Mouse (Mus musculus) heart, postnatal 25 days (tissue): Measurements from ENCODE around the gene Xylt1. TPM values are rescaled to one million over a fixed set of nuclear protein-coding genes. Genes with fewer than 3 reads are reported as not detected.
A peak's percentile ranks its signal among the peaks of the same experiment; 100 is the strongest.

Source experiments
- DNase-seq: peaks from one replicate; pipeline ENCODE4 v3.0.0; 2022; ENCODE audit warnings: low spot score
- intact Hi-C: fragments of 180-260 bp; cut with DNase I; formaldehyde crosslinking; loops from one replicate; pipeline ENCODE4 v1.15.1; 2025
- total RNA-seq, 2 experiments: library from RNA; stranded (reverse); gene quantifications; 2 replicates each; pipeline ENCODE4 v1.2.3; 2021

Xylt1 gene
- total RNA-seq, 2 experiments from 2014 or later: 2.8 to 3.2 TPM

GRCm38 (mm10) chr7:117429483-117429882 lies 48.7 kb downstream of the Xylt1 start:
- no peak for DNase-seq
- intact Hi-C loops: no loop called here

GRCm38 (mm10) chr7:117429895-117430294 lies 49.1 kb downstream of the Xylt1 start:
- intact Hi-C loops: no loop called here
- no peak for DNase-seq

GRCm38 (mm10) chr7:117430361-117430935 lies 49.7 kb downstream of the Xylt1 start:
- intact Hi-C loops: no loop called here
- DNase-seq: no peak

- no peak for DNase-seq
- intact Hi-C loops: no loop called here
Measured at GRCm38 (mm10) chr7:117433641-117434040, 52.9 kb downstream of the Xylt1 start.

DNA sequence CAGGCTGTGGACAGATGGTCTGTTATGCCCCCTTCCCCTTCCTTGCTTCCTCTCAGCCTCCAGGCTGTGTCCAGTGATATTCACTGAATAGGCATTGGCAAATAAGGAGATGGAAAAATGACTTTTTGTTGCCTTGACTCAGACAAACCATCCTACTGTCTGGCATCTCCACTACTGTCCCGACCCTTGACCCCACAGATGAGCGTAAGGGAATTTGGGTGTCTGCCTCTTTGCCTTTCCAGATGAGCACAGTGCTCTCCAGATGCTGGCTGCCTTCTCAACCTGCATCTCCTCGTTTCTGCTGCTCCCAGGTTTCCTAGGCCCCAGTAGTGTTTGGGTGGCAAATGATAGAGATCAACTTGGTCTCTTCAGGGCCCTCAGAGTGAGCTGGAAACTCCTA lies 54.3 kb downstream of the Xylt1 start:
- no peak for DNase-seq

DNA sequence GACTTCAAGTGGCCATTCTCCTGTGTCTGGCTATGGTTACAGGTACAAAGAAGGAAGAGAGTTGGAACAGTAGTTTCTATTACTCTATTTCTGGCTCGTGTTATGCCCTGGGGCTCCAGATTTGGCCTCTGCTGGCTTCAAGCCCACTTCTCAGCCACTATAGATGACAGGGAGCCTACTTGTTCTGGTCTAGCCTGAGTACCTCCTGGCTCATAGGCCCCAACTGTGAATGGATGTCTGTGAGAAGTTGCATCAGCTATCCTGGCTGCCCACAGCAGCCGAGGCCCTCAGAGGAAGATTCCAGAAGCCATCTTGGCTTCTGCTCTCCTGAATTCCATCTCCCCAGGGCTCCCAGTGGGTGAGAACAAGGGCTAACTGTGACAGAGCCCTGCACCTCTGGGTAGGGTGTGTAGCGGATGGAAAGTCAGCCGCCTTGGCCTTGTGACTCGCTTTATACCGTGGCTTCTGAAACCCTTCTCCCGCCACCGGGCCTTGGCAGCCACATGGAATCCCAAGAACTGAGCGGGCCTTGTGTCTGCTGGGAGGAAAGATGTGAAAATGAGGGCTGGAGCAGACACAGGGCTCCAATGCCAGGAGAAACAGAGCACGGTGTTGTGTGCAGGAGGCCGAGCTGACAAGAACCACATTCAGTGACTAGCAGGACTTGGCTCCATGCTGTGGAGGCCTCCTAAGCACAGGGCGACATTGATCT lies 55.1 kb downstream of the Xylt1 start:
- intact Hi-C loops: no loop called here
- DNase-seq: no peak

More for the DNA sequence above, 54.3 kb downstream of the Xylt1 start:
- intact Hi-C loops: no loop called here

GRCm38 (mm10) chr7:117436892-117437291 lies 56.1 kb downstream of the Xylt1 start:
- DNase-seq: no peak
- intact Hi-C loops: no loop called here

- intact Hi-C loops: no loop called here
- DNase-seq: no peak
Measured at GRCm38 (mm10) chr7:117440994-117441393, 60.2 kb downstream of the Xylt1 start.

DNA sequence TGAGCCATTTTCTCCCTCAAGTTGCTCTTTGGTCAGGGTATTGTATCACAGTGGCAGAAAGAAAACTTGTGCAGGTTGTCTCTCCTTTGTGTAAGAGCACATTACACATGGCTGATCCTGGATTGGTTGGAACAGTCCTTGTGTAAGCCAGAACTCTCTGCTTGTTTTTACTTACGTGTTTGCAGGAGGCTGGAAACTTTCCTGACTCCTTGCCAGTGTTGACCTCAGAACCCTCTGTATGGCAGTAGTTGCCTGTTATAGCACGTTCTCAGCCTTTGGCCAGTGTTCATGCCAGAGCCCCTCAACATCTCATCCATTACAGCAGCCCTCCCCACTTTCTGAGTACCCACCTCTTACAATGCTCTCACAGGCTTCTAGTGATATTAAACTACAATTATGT lies 61.9 kb downstream of the Xylt1 start:
- intact Hi-C loops: no loop called here
- DNase-seq: no peak

GRCm38 (mm10) chr7:117443215-117443614 lies 62.4 kb downstream of the Xylt1 start:
- DNase-seq: no peak
- intact Hi-C loops: no loop called here

GRCm38 (mm10) chr7:117445471-117445870 lies 64.7 kb downstream of the Xylt1 start:
- intact Hi-C loops: no loop called here
- no peak for DNase-seq

- DNase-seq: no peak
- intact Hi-C loops: no loop called here
Measured at GRCm38 (mm10) chr7:117449605-117450004, 68.8 kb downstream of the Xylt1 start.

GRCm38 (mm10) chr7:117451212-117451611 lies 70.4 kb downstream of the Xylt1 start:
- intact Hi-C loops: no loop called here
- DNase-seq: no peak

- intact Hi-C loops: no loop called here
- no peak for DNase-seq
Measured at GRCm38 (mm10) chr7:117452269-117452668, 71.5 kb downstream of the Xylt1 start.

DNA sequence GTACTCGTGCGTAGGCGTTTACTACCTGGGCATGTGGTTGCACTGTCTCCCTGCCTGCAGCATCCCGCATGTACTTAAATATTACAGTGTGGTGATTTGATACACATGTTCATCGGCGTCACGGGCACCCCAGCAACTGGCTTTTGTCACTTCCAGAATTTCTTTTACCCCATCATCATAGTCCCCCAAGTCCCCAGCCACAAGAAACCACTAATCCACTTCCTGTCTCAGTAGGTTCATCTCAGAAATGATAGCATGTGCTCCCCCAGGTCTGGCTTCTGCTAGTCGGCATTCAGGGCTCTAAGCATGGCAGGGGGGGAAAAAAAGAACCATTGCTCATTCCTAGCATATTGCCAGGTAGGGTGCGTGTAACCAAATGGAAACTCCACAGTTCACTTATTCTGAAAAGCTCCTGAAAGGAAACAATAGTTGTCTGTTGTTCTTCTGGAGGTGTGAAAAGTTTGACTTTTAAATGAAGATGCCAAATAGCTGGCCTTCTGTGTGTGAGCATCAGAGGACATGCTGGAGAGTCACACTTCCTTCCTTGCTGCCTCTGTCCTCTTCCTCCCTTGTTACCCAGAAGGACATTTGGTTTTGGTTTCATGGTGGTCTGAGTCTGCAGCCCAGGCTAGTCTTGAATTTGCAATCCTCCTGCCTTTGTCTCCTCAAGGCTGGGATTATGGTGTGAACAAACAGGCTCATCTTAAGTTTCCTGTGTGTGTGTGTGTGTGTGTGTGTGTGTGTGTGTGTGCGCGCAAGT lies 74.2 kb downstream of the Xylt1 start:
- intact Hi-C loops: no loop called here
- DNase-seq: no peak

DNA sequence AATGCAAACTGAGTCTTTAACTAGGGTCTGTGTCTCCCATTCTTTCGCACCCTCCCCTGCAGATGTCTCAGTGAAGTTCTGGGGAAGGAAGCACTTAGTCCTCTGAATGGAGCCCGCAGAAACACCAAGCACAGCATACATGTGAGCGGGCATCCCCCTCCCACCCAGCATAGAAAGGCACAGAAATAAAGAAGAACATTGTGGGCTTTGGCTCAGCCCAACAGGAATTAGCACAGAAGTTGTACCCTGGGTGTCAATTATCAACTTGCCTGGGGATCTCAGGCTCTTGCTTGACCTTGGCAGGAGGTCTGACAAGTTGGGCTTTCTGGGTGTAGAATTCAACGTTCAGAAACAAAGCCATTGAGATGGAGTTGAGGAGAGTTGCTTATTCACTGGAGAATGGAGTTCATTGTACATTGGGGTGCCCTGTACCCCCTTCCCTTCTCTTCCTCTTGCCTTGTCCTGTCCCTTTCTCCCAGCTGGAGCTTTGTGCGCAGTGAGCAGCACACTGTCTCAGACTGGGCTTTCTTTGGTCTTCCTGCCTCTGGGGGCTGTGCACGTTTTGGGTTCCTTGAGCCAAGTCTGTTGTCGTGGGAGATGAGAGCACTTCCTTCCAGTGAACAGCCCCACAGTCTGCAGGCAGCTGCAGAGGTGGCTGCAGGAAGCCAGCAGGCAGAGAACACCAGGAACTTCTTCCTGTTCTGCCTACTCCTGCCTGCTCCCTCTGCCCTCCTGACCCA lies 81.6 kb downstream of the Xylt1 start:
- DNase-seq: peak; percentile 16
- intact Hi-C loops: loop anchor here (5.0 kb wide), 1 partner anchor 80 kb away; the partner anchor contains the start of gene Xylt1

DNA sequence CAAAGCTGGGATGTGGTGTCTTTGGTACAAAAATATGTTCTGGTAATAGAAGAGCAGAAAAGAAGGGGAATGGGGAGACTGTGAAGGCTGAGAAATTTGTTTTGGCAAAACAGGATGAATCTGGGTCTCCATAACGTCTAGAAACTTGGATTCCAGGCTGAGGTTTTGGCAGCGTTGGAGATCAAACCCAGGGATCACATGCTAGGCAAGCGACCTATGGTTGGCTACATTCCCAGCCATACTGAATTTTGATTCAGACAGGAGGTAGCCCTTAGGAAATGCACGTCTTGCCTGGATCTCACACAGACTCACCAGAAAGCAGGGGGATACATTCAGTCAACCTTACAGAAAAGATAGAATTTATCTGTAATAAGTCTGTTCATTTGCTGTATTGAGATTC lies 84.2 kb downstream of the Xylt1 start:
- DNase-seq: no peak
- intact Hi-C loops: loop anchor here (5.0 kb wide), 1 partner anchor 83 kb away; the partner anchor contains the start of gene Xylt1

- intact Hi-C loops: no loop called here
- no peak for DNase-seq
Measured at GRCm38 (mm10) chr7:117466006-117466780, 85.4 kb downstream of the Xylt1 start.

DNA sequence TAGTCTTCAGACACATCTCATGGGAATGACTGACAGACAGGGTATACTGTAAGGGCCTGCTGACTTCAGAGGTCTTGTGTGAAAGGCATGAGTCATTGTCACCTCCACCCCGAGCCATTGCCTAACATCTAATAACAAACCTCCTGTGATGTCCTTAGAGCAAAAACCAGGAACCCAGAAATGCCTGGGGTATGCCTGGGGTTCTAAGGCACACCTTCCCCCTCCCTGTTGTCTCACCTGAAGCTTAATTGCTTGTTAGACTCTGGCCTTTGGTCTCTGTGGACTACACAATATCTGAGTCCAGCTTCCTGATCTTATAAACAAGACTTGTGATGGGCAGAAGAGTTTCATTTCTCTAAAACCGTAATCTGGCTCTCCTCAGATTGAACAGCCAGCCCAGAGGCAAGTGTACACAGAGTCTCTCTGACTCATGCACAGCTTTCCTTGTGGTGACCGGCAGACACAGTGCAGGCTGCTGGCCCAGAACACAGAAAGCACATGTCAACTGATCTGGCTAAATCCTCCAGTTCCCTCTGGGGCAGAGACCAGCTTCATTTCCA lies 89.5 kb downstream of the Xylt1 start:
- DNase-seq: peak; percentile 46
- intact Hi-C loops: no loop called here
